Mouse (Mus musculus) A20 (cell line): ENCODE measurements around the gene Gcn1l1.
A peak's percentile ranks its signal among the peaks of the same experiment; 100 is the strongest.

Experiments used
- DNase-seq: peaks from one replicate; pipeline ENCODE4 v3.0.0-alpha.2; 2011; ENCODE audit warnings: low read depth, low spot score

Gcn1l1 gene

DNA sequence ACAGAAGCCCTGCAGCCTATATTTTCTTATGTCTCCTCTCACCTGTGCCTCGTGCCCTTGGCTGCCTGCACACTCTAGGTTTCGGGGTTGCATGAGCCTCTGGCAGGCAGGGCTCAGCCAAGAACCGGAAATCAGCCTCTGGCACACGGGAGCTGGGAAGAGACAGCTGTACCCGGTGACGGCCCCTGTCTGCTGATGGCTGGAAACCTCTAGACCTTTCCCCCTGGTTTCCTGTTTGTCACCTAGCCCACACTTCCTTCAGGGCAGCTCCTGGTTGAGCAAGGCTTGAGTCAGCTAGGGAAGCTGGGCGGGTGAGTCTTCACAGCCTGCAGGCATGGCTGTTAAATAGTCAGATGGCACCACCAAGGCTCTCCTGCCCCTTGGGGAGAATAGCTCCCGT is 30.2 kb upstream of the Gcn1l1 start:
- DNase-seq = no peak

DNA sequence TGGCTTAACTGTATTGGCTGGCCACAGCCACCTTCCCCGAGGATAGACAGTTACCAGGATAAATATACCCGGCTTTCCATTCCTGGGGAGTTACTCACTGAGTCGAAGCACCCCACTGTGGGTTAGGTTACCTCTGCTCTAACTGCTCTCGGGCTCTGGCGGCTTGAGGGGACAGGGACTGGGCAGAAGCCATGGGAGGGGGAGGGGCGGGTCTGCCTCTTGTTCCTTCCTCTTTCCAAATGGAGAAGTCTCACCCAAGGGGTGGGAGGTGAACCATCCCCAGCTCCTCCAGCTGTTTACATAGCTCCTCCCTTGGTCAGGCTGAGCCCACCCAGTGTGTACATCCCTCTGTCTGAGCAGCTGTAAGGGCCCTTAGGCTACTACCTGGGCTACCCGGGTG is 29.4 kb upstream of the Gcn1l1 start:
- no peak for DNase-seq

DNA sequence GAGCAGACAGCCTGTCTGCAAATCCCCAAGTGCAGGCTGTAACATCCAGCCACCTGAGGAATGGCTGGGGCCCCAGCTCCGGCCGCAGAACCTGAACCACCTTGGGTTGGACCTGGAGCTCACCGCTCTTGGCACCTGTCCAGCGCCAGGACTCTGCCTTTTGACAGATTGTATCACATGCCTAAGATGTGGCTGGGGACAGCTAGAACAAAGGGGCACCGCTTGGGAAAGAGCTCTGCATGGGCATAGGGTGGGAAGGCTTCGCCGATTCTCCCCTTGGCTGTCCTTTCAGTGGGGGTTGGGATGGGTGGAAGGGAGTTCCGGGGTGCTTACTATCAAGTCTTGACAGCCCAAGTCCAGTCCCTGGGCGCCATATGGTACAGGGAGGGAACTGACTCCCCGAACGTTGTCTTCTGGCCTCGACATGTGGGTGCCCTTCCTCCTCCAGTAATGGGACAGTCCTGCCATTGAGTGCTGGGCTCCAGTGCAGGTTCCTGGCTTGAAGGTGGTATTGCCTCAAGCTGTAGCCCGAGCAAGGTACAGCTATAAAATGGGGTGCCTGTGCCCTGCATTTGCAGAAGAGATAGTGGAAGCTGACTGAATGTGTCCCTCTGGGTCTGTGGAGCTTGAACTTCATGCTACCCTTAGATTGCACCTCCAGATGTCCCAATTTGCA is 26.9 kb upstream of the Gcn1l1 start:
- DNase-seq = no peak

DNA sequence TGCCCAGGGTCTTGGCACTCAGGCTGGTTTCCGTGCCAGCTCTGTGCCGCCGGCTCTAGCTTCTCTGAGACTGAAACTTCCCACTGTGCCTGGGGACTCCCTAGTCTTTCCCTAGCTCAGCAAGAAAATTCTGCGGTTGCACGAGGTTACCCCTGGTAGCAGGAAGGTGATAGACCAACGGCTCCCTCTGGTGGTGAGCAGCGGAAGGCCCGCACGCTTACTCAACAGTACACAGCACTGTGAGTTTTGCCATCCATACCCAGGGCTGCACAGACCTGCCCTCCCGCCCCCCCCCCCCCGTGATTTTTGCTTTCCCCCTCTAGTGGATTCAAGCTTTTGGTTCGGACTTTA is 26.4 kb upstream of the Gcn1l1 start:
- DNase-seq = peak; percentile 87

DNA sequence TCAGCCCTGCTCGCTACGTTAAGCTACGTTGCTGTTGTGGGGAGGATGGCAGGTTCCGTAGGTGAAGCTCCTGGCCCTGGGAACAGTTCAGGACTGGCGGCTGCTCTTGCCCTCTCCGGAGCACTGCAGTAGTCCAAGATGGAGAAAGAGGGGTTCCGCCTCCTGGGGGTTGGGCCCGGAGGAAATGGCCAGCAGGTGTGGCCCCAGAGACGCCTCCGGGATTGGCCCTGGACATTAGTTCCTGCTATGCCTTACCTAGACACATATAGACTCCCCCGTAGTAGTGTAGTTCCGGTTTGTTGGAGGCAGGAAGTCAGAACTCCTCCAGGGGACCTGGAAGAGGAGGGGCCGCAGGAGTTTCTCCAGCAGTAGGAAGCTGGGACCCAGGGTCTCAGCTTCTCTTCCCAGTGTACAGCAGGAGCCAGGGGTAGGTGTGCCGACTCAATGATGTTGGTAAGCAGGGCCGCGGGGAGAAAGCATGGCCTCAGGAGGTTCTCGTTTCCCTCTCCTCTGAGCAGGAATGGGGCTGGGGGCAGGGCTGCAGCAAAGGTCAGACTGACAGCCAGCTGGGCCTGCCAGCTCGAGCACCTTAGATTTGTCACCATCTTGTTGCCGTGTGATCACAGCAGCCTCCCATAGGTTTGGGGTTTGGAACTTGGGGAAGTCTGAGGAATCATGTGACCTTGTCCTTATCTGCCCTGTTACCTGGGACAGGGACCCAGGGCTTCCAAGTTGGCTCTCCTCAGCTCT is 22.2 kb upstream of the Gcn1l1 start:
- DNase-seq = no peak

DNA sequence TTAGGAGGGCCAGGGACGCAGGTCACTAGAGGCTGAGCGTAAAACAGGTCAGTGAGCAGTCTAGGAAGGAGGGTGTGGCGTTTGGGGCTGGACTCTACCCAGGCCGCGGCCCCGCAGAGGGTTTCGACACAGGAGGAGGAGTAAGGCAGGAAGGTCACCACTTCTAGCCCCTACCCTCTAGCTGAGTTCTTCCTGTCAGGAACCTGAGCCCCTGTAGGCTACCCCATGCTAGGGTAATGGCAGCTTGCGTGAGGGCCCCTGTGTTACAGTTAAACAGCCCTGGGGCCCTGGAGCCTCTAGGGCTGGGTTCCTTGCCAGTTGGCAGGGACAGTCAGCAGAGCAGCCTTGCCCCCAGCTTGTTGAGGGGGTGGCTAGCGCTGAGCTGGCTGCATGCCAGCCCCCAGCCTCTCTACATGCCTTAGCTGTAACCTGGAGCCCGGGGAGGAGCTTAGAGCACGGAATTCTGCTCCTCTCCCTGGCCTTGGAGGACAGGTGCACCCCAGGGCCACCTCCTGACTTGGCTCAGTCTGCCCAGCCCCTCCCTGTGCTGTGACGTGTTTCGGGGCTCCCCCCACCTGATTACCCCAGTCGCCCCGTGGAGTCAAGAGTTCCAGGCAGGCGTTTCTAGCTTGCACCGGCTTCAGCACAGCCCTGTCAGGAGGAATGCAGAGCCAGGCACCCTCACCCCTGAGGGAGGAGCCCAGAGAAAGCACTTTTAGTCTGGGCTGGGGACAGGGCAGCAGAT is 21.4 kb upstream of the Gcn1l1 start:
- no peak for DNase-seq

DNA sequence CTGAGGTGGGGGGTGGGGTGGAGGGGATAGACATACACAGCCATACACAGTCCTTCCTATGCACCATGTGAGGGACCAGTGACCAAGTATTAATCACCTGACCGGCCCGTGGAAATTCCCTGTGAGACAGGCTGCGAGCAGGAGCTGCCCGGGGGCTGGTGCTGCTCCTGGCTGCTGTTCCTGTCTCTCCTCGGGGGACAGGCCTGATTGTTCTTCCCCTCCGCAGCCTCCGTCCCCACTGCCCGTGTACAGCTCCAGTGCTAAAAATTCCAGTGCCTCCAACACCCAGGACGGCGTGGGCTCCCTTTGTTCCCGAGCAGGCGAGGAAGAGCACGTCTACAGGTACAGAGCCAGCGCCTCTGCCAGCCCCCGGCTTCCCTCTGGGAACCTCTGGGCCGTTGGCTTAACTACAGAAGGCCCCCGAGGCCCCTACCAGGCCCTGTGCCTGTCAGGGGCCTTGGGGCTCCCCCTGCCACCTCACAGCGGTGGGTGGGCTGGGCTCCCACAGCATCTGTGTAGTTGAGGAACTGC is 20.3 kb upstream of the Gcn1l1 start:
- no peak for DNase-seq

DNA sequence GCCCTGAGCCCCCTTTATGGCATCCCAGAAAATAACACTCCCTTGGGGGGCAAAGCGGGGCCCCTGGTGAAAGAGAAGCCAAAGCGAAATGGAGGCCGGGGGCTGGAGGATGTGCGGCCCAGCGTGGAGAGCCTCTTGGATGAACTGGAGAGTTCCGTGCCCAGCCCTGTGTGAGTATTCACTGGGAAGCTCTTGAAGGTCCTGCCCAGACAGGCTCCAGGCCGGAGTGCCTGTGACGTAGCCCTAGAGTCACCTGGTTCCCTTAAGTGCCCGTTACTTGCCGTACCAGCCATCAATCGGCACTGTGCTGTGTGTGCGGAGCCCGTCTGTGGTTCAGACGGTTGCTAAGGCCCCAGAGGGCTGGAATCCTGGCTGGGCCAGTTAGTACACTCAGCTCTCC is 19.4 kb upstream of the Gcn1l1 start:
- no peak for DNase-seq

DNA sequence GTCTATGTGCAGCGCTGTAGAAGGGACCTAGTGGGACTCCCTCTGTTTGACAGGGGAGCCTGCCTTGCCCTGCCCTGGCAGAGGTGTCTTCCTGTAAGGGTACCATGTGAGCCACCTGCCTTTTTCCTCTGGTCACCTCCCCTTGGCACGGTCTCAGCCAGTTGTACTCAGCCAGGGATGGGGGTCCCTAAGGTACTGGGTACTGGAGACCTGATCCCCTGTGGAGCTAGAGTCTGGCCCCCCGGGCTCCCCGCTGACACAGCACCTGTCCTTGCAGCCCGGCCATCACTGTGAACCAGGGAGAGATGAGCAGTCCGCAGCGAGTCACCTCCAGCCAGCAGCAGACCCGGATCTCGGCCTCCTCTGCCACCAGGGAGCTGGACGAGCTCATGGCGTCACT is 18.5 kb upstream of the Gcn1l1 start:
- DNase-seq = no peak

DNA sequence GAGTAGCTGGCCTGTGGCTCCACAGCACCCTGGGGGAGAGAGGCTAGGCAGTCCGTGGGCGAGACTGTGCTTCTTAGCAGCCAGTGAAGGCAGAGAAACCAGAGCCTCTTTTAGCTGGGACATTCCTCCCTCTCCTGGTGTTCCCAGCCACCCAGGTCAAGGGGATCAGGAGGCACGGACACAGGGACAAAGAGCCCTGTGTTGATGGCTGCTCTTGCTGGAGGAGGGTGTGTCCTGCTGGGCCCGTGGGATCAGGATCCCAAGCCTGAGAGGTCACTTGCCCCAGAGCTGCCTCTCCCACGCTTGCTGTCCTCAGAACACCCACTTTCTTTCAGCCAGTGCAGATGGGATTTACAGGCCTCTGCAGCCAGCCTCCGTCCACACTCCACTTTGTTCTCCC is 18.0 kb upstream of the Gcn1l1 start:
- DNase-seq = no peak

DNA sequence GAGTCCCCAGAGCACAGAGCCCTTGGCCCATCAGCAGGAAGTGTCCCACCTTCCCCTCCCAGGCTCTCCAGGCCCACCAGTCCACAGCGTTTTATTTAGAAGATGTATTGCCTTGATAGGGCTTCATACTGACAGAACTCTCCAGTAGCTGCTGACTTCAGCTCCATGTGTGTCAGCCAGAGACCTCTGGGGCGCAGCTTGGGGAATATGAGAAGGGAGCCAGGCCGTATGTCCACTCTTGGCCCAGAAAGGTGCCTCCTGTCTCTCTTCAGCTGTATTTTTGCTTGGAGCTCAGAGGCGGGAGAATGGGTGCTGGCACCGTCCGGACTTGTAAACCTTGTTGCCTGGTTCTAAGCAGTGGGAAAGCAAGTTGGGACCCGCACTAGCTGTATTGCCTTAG is 17.6 kb upstream of the Gcn1l1 start:
- no peak for DNase-seq

DNA sequence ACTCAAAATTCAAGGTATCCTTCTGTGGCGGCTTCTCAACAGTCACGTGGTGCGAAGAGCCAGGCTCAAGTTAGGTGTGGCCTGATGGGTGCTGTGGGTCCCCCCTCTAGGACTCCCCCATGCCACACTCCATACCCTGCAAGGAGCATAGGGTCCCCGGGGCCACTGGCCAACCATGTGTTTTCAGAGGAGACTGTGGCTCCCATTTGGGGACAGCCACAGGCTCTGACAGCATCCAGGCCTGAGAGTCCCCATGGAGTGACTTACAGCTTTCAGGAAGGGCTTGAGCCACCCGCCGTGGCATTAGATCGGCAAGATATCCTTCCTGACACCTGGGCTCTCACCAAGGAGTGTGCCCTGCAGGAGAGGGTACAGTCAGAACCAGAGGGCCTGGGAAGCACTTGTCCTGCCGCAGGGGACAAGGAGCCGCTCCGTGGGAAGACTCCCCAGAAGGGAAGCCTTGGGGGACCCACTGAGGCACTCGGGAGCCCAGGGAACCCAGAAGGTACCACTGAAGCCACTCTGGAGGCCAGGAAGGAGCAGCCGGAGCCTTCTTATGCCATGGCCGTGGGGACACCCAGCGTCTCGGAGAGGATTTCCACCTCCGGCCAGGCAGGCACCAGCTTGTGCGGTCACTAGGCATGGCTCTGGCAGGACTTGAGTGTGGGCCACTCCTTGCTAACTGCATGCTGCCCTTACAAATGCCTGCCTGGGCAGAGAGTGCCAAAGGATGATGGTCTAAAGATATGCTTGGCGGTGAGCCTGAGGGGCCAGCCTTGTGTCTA is 16.4 kb upstream of the Gcn1l1 start:
- DNase-seq = no peak

DNA sequence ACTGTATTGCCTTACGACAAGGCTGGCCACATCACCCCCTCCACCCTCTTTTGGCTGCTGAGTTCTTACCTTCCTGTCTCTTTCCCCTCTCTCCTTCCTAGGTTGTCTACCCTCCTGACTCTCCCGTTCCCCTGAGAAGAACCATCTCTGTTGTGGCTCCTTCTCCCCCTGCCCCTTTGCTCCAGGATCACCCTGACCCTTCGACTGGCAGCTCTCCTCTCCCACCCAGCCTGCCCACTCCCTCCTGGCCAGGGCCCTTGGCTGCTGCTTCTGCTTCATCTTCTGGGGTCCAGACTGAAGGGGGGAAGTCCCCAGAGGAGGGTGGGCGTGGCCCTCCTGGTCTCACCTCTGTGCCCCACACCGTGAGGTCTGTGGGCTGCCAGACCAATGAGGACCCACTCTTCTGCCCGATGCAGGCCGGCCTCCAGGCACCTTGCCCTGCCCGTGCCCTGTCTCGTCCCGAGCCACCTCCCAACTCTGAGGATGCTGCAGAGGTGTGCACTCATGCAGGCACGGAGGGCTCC is 14.5 kb upstream of the Gcn1l1 start:
- DNase-seq = no peak

DNA sequence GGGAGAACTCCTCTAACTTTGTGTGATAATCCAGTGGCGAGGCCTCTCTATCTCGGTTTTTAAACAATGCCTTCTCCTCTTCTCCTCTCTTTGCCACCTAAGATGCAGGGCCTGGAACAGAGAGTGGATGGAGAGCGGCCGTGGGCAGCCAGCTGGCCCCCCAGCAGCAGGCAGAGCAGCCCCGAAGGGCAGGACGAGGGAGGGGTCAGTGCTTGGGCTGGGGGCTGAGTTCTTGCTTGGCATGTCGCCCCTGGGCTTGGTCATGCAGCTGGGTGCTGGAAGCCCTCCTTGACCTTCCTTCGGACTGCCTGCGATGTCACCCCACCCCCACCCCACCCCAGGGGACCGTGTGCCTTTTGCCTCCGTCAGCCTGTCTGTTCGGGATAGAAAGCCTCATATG is 13.7 kb upstream of the Gcn1l1 start:
- no peak for DNase-seq

DNA sequence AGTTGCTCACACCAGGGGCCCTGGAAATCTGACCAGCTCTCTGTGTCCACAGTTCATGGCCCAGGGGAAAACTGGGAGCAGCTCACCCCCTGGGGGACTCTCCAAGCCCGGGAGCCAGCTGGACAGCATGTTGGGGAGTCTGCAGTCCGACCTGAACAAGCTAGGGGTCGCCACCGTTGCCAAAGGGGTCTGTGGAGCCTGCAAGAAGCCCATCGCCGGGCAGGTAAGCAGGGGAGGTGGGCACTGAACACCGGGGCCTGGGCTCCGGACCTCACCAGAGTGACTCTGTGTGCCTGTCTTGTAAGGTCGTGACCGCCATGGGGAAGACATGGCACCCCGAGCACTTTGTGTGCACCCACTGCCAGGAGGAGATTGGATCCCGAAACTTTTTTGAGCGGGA is 13.3 kb upstream of the Gcn1l1 start:
- DNase-seq = no peak

DNA sequence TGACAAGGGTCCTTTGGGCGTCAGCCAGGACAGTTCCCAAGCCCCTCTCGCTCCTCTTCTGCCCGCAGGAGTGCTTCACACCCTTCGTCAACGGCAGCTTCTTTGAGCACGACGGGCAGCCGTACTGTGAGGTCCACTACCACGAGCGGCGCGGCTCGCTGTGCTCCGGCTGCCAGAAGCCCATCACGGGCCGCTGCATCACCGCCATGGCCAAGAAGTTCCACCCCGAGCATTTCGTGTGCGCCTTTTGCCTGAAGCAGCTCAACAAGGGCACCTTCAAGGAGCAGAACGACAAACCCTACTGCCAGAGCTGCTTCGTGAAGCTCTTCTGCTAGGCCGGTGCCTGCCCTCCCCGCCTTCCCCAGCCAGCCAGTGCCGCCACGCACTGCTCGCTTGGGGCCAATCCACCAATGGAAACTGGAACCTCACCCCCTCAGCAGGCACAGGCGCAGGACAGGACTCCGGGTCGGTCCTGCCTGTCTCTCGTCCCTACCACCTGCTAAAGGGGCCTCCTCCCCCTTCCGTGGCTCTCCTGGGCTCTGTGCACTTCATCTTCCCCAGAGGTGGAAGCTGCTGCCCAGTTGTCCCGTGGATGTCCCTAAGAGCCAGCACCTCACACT is 11.1 kb upstream of the Gcn1l1 start:
- DNase-seq = no peak

DNA sequence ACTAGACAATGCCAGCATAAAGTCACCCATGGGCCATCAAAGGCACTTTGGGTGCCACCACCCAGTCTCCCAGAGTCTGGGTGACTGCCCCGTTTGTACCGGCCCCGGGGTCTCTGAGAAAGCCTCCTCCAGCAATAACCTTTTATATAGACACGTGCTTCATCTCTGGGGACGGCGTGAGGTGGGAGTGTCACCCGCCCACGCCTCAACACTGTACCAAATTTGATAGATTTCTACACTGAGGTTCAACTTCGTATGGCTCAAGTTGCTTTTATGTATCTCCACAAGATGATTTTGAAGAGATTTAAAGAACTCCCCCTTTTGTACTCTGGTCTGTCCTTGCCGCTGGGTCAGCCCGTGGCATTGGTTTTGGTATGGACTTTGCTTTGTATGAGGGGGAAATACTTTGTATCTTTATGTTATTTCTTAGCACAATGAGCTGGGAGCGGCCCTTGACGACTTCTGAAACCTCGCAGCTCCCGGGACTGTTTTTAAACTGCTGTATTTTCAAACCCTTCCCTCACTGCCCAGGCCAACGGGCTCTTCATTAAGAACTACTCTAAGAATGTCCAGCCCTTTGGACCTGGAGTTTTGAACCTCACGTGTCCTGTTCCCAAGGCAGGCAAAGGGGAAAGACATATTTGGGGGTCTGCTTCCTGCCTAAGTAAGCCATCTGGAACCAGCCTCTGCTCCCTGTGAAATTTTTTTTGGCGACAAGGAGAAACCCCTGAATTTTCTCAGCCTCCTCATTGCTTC is 10.3 kb upstream of the Gcn1l1 start:
- no peak for DNase-seq

DNA sequence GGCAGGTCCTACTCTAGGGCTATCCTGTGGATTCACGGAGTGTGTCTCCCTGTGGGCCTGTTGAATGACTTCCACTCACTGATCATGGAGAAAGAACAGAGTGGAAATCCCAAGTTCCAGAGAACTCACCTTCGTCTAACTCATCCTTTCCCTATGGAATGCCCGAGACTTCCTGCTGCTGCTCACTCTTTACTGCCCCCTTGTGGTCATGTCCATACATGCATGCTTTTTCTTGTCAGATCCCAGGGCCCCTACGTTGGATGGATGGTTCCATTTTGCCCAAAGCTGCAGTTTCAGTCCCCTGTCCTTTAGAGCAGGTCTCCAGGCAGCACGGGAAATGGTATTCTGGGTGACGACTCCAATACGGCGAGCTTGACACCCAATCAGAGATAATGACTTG is 8.8 kb upstream of the Gcn1l1 start:
- DNase-seq = peak; percentile 66

DNA sequence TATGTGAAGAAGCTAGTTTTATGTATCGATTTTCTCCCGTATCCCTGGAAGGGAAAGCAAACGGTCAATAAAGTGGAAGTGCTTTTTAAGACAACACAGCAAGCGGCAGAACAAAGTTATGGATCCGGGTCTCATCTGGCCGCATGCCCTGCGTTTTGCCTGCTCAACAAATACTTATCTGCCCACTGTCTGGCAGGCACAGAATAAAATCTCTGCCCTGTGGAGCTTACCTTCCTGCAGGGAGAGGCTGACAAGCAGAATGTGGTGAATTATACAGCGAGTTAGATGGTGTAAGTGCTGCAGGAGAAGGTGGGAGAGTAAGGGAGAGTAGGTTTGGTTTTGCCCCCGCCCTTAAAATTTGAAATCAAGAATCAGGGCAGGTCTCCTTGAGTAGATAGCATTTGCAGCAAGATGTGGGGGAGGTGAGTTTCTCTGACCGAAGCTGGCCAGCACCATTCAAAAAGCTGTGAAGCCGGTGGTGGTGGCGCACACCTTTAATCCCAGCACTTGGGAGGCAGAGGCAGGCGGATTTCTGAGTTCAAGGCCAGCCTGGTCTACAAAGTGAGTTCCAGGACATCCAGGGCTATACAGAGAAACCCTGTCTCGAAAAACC is 6.8 kb upstream of the Gcn1l1 start:
- DNase-seq = no peak
